In the genomic region with DNA sequence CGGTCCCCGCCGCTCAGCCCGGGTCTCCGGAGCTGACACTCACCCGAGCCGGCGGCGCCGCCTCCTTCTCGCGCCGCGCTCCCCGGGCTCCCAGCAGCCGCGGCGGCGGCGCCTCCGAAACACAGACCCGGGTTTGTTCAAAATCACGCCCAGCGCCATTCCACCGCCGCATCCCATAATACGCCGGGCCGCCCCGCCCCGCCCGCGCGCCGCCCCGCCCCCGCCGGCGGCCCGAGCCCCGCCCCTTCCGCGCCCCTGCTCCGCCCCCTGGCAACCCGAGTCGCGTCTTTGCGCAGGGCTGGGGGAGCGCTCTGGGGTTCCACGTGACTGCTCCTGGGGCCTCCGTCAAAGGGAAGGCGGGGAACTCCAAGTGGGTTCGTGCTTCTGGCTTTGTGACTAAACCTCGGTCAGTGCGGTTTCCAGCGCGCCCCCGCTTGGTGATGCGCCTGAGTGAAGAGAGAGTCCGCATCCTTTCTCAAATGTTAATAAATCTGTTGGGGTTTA, we compare ENCODE assay signal across 8 mouse cellular contexts. TPM values are rescaled to one million over a fixed set of nuclear protein-coding genes. Genes with fewer than 3 reads are reported as not detected.
A peak's percentile ranks its signal among the peaks of the same experiment; 100 is the strongest.
DNase-seq lines count a peak whose midpoint lies in the region; ATAC-seq and TF ChIP-seq lines count a peak whose summit lies in the region.

A gene (minus strand): TSS at position 182 of the 504 bp plus-strand sequence.

- TF ChIP-seq CTCF in intestine, postnatal 0 days (IDR thresholded peaks at IDR 0.05; ENCODE audit: low read depth): peak; percentile 65

- no peaks in the 10 kb centered on the region for H3K9me3 ChIP-seq in intestine, postnatal 0 days (ENCODE audit: control insufficient read depth)
- H3K9me3 ChIP-seq in midbrain, embryonic 11.5 days (ENCODE audit: control insufficient read depth, low read length): no peaks in the 10 kb centered on the region

- under 1% methylated on average over 59 of the region's 60 CpGs for WGBS in intestine, postnatal 0 days
- under 1% methylated on average over 56 of the region's 60 CpGs for WGBS in midbrain, embryonic 11.5 days

- H3K27ac ChIP-seq in intestine, postnatal 0 days (ENCODE audit: low read depth, low read length): peak within 1 kb of the TSS; percentile 75
- H3K27ac ChIP-seq in midbrain, embryonic 11.5 days (ENCODE audit: low read depth, low read length): peak within 1 kb of the TSS; percentile 69; the same call in 1 of the 2 replicates

- peak; percentile 92 for DNase-seq in adrenal gland, postnatal 10 days
- peak; percentile 97 for DNase-seq in embryo, embryonic 9.5 days (ENCODE audit: extremely low spot score)
- peak; percentile 77 to 89 for DNase-seq in gastrocnemius, postnatal 4 days (ENCODE audit: low spot score in 2 of 2)
- peak; percentile 94 for DNase-seq in left cerebral cortex, postnatal 4 days
- peak; percentile 98 for DNase-seq in midbrain, embryonic 11.5 days (ENCODE audit: low spot score, missing footprints)
- DNase-seq in right cerebral cortex, postnatal 4 days: peak; percentile 87
- DNase-seq in yolk sac, embryonic 10.5 days (ENCODE audit: low spot score): peak; percentile 96

- H3K4me3 ChIP-seq in intestine, postnatal 0 days (ENCODE audit: low read depth, low read length): peak within 1 kb of the TSS; percentile 73
- H3K4me3 ChIP-seq in midbrain, embryonic 11.5 days (ENCODE audit: low read depth, low read length): peak within 1 kb of the TSS; percentile 78

- intact Hi-C loops in left cerebral cortex, postnatal 4 days (cut with DNase I): no loop called here

- peak; percentile 84 for ATAC-seq in intestine, postnatal 0 days
- peak; percentile 96 for ATAC-seq in midbrain, embryonic 11.5 days (ENCODE audit: low FRiP score)

- no peaks in the 10 kb centered on the region for H3K27me3 ChIP-seq in intestine, postnatal 0 days (replicated peaks; ENCODE audit: control insufficient read depth, insufficient read depth, low read length)
- H3K27me3 ChIP-seq in midbrain, embryonic 11.5 days (ENCODE audit: control insufficient read depth, insufficient read depth, low read length): no peaks in the 10 kb centered on the region

- peak within 1 kb of the TSS; percentile 57 for H3K9ac ChIP-seq in intestine, postnatal 0 days (ENCODE audit: low read depth, low read length)
- peak within 1 kb of the TSS; percentile 76 for H3K9ac ChIP-seq in midbrain, embryonic 11.5 days (ENCODE audit: low read length)

- no peaks in the 10 kb centered on the region for H3K36me3 ChIP-seq in intestine, postnatal 0 days (ENCODE audit: control insufficient read depth, insufficient read depth)
- no peaks in the 10 kb centered on the region for H3K36me3 ChIP-seq in midbrain, embryonic 11.5 days (ENCODE audit: control insufficient read depth, insufficient read depth, low read length)

- peaks cover 8% of the 10 kb centered on the region for H3K4me1 ChIP-seq in intestine, postnatal 0 days (replicated peaks; ENCODE audit: control insufficient read depth, insufficient read depth, low read length)
- peaks cover 17% of the 10 kb centered on the region for H3K4me1 ChIP-seq in midbrain, embryonic 11.5 days (ENCODE audit: control insufficient read depth, insufficient read depth, low read length)

- H3K4me2 ChIP-seq in intestine, postnatal 0 days (replicated peaks; ENCODE audit: low read depth): peak within 1 kb of the TSS; percentile 90
- peak within 1 kb of the TSS; percentile 83 for H3K4me2 ChIP-seq in midbrain, embryonic 11.5 days

RNA-seq across cellular contexts. Expression of the gene that starts here (rescaled TPM):
- 10 to 100 TPM; 12.6 to 13.0 TPM for total RNA-seq in adrenal gland, postnatal 10 days (2021)
- 10 to 100 TPM; 12.0 to 14.6 TPM for total RNA-seq in gastrocnemius, postnatal 4 days (2021)
- polyA plus RNA-seq in intestine, postnatal 0 days (2015; fragmentation: Nextera tagmentation; extraction: Ambion mirVana): 7.0 and 7.9 TPM in 2 replicates
- total RNA-seq in left cerebral cortex, postnatal 4 days (2021): 10 to 100 TPM; 18.4 to 18.6 TPM
- 18.7 and 21.4 TPM in 2 replicates for polyA plus RNA-seq in midbrain, embryonic 11.5 days (2014; fragmentation: Nextera tagmentation; extraction: Ambion mirVana)

Comparison
In these comparisons a context has a peak if more than half of its experiments do, and no peak if none do; other contexts are left out.
1. Peak in every context shown above with its lines: DNase-seq, ATAC-seq, H3K4me3 ChIP-seq and H3K27ac ChIP-seq.